Mouse (Mus musculus): Measurements from ENCODE around the gene Zfand2b.

The Zfand2b gene

GRCm38 (mm10) chr1:75168472-75169464 lies at the start of gene Zfand2b:
Gene Zfand2b, plus strand, starts transcription at chr1:75168646.
- peak; percentile 99 for DNase-seq (ENCODE audit: low read depth)

- DNase-seq (ENCODE audit: low read depth): no peak
These were observed 46.2 kb upstream of the Zfand2b start for GRCm38 (mm10) chr1:75122211-75122610.

GRCm38 (mm10) chr1:75124346-75125321 lies 43.8 kb upstream of the Zfand2b start, which contains the start of gene Nhej1:
Gene Nhej1, minus strand, starts transcription at chr1:75125200.
- peak; percentile 100 for DNase-seq (ENCODE audit: low read depth)

GRCm38 (mm10) chr1:75125418-75125817 lies 43.0 kb upstream of the Zfand2b start:
- no peak for DNase-seq (ENCODE audit: low read depth)

GRCm38 (mm10) chr1:75128641-75129040 lies 39.8 kb upstream of the Zfand2b start:
- peak; percentile 87 for DNase-seq (ENCODE audit: low read depth)

- no peak for DNase-seq (ENCODE audit: low read depth)
These were observed 34.8 kb upstream of the Zfand2b start, which contains the start of gene Slc23a3 for GRCm38 (mm10) chr1:75133421-75134207. Gene Slc23a3, minus strand, starts transcription at chr1:75133890.

GRCm38 (mm10) chr1:75136293-75136692 lies 32.2 kb upstream of the Zfand2b start:
- no peak for DNase-seq (ENCODE audit: low read depth)

GRCm38 (mm10) chr1:75136730-75137129 lies 31.7 kb upstream of the Zfand2b start:
- DNase-seq (ENCODE audit: low read depth): no peak

- DNase-seq (ENCODE audit: low read depth): no peak
These were observed 30.0 kb upstream of the Zfand2b start for GRCm38 (mm10) chr1:75138448-75138847.

GRCm38 (mm10) chr1:75140601-75141190 lies 27.8 kb upstream of the Zfand2b start:
- peak; percentile 53 for DNase-seq (ENCODE audit: low read depth)

- peak; percentile 72 for DNase-seq (ENCODE audit: low read depth)
These were observed 26.8 kb upstream of the Zfand2b start for GRCm38 (mm10) chr1:75141486-75142190.

GRCm38 (mm10) chr1:75142301-75143261 lies 25.9 kb upstream of the Zfand2b start, which contains the start of the genes Cnppd1 and Retreg2:
Gene Cnppd1, minus strand, starts transcription at chr1:75142711.
Gene Retreg2, plus strand, starts transcription at chr1:75142778.
- peak; percentile 99 for DNase-seq (ENCODE audit: low read depth)

- no peak for DNase-seq (ENCODE audit: low read depth)
These were observed 22.9 kb upstream of the Zfand2b start for GRCm38 (mm10) chr1:75145589-75145988.

- no peak for DNase-seq (ENCODE audit: low read depth)
These were observed 20.9 kb upstream of the Zfand2b start for GRCm38 (mm10) chr1:75147411-75148135.

- no peak for DNase-seq (ENCODE audit: low read depth)
These were observed 19.7 kb upstream of the Zfand2b start for GRCm38 (mm10) chr1:75148727-75149126.

GRCm38 (mm10) chr1:75155837-75156236 lies 12.6 kb upstream of the Zfand2b start:
- peak; percentile 36 for DNase-seq (ENCODE audit: low read depth)

- DNase-seq (ENCODE audit: low read depth): no peak
These were observed 9.5 kb upstream of the Zfand2b start for GRCm38 (mm10) chr1:75158990-75159389.
